Mouse (Mus musculus) bone marrow macrophage, adult 2 months (primary cell): ENCODE data around the gene Dctn3. TPM values are rescaled to one million over a fixed set of nuclear protein-coding genes. Genes with fewer than 3 reads are reported as not detected.

Experiments used
- H3K27ac ChIP-seq: 2 replicates; pipeline ENCODE4 v1.5.1; 2012; ENCODE audit warnings: low read depth, low read length; ENCODE audit not compliant: insufficient read depth
- H3K4me1 ChIP-seq: 2 replicates; pipeline ENCODE4 v1.6.1; 2012; ENCODE audit warnings: low read length; ENCODE audit not compliant: control insufficient read depth, insufficient read depth
- H3K4me3 ChIP-seq: 2 replicates; pipeline ENCODE4 v1.5.1; 2012; ENCODE audit warnings: mild to moderate bottlenecking, low read length, moderate library complexity; ENCODE audit not compliant: insufficient read depth
- CTCF ChIP-seq: IDR thresholded peaks from 2 replicates; pipeline ENCODE4 v1.5.1; 2012; ENCODE audit warnings: low read depth, mild to moderate bottlenecking, low read length, moderate library complexity
- POLR2A ChIP-seq: IDR thresholded peaks from 2 replicates; pipeline ENCODE4 v1.6.1; 2012; ENCODE audit warnings: mild to moderate bottlenecking, low read depth, low read length, borderline replicate concordance
- polyA plus RNA-seq: library from polyadenylated mRNA; stranded (reverse); fragments of >200 nt; gene quantifications from 2 replicates; pipeline ENCODE4 v1.2.4, GENCODE M21; 2012; ENCODE audit not compliant: missing spikeins, insufficient read depth, insufficient read length

The Dctn3 gene
- polyA plus RNA-seq, 1 experiment, result 75.2 TPM

DNA sequence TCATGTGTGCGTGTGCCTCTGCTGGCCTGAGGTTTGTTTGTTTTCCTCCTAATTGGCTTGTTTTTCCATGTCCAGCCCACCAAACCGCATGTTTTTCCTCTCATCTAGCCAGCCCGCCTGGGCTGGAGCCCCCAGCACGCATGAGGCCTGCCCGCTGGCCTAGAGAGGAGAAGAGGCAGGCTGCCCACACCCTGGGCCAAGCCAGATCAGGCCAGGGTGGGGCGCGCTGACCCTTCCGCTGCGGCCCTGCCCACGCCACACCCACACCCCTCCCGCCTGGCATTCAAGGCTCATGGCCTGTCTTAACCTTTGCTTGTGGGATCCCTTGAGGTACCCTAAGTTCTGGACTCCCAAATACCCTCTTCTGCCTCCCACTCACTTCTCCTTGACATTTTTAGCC is 56.3 kb downstream of the Dctn3 start:
- TF ChIP-seq CTCF (no peak), POLR2A (no peak)
- Histone ChIP-seq H3K4me1 (no peaks in the 10 kb centered on the region), H3K4me3 (no peak overlapping the region), H3K27ac (no peak overlapping the region)

DNA sequence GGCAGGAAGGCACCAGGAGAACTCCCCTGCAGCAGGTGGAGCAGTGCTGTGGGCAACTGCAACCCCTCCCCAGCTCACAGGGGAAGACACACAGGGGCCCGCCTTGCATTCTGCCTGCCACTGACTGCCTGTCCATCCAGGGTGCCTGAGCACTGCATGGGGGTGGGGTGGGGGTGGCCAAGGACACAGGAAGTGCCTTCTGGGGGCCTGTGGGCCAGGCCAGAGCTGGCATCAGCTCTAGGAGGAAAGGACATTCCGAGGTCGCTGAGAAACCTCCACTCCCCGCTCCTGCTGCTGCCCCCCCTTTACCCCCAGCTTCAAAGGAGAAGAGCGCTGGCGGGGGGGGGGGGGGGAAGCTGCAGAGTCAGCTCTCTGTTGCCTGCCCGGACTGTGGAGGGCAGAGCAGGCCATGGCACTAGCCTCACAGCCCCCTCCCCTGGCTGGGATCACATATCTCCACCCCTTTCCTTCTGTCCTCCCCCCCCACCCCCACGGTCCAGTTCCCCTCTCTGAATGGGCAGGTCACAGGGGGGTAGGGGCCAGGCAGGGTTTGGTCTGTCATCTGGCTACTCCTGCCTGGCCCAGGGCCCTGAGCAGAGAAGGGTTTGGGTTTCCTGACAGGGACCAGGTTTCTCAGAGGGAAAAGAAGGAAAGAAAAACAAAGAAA is 57.8 kb downstream of the Dctn3 start:
- Histone ChIP-seq H3K4me1 (no peaks in the 10 kb centered on the region), H3K4me3 (no peak overlapping the region), H3K27ac (no peak overlapping the region)
- TF ChIP-seq CTCF (no peak), POLR2A (no peak)

Other genes starting within 250 kb of the Dctn3 start
- gene AI464131, start 220.1 kb downstream of the Dctn3 start, polyA plus RNA-seq, result 0.39 and 0.69 TPM in 2 replicates
- gene 1110017D15Rik, start 205.8 kb downstream of the Dctn3 start, polyA plus RNA-seq, result 4.6 TPM in 1 of 2 replicates, not detected in the other
- gene Fam219a, start 153.6 kb downstream of the Dctn3 start, polyA plus RNA-seq, result 35.2 and 35.6 TPM in 2 replicates
- not detected in 2 replicates for gene Dnaic1, start 153.4 kb downstream of the Dctn3 start, polyA plus RNA-seq
- 1.0 and 1.5 TPM in 2 replicates for gene Enho, start 82.8 kb downstream of the Dctn3 start, polyA plus RNA-seq
- not detected in 2 replicates for gene Cntfr, start 26.1 kb downstream of the Dctn3 start, polyA plus RNA-seq
- gene Il11ra1, start 23.2 kb downstream of the Dctn3 start, polyA plus RNA-seq, result 36.8 and 43.2 TPM in 2 replicates
- gene Rpp25l, start 9.6 kb downstream of the Dctn3 start, polyA plus RNA-seq, result 19.1 and 20.0 TPM in 2 replicates
- not detected in 2 replicates for gene Arid3c, start 8.0 kb upstream of the Dctn3 start, polyA plus RNA-seq
- gene Galt, start 32.1 kb upstream of the Dctn3 start, polyA plus RNA-seq, result 30.4 and 34.5 TPM in 2 replicates
- 52.7 and 60.0 TPM in 2 replicates for gene Sigmar1, start 33.0 kb upstream of the Dctn3 start, polyA plus RNA-seq
- 13.3 and 15.4 TPM in 2 replicates for gene Ccl27a, start 51.1 kb upstream of the Dctn3 start, polyA plus RNA-seq
- gene Gm21541, start 180.4 kb upstream of the Dctn3 start, polyA plus RNA-seq, result not detected in 2 replicates
- 2.0 and 2.8 TPM in 2 replicates for gene Gm20878, start 218.4 kb upstream of the Dctn3 start, polyA plus RNA-seq
- gene Fam205a4, start 242.9 kb upstream of the Dctn3 start, polyA plus RNA-seq, result not detected in 2 replicates